Mouse (Mus musculus) adrenal gland, postnatal 4 days (tissue): ENCODE measurements around the gene Plekhh2. TPM values are rescaled to one million over a fixed set of nuclear protein-coding genes. Genes with fewer than 3 reads are reported as not detected.

Experiments used
- total RNA-seq, 2 experiments: library from RNA; stranded (reverse); gene quantifications; 2 replicates each; pipeline ENCODE4 v1.2.3; 2021

The Plekhh2 gene
- total RNA-seq, 2 experiments from 2014 or later: 12.0 to 13.7 TPM

Other genes starting within 250 kb of the Plekhh2 start
- gene Thada, start 45.7 kb upstream of the Plekhh2 start, total RNA-seq: 10 to 100 TPM; 18.2 to 20.7 TPM
- 10 to 100 TPM; 23.2 to 28.2 TPM for gene Dync2li1, start 114.6 kb downstream of the Plekhh2 start, total RNA-seq
- gene Abcg8, start 164.4 kb downstream of the Plekhh2 start, total RNA-seq: 1 to 10 TPM in 1 of 2 experiments, under 1 TPM in 1; 0.25 to 4.5 TPM
- gene Abcg5, start 171.1 kb downstream of the Plekhh2 start, total RNA-seq: 1 to 10 TPM in 1 of 2 experiments, under 1 TPM in 1; 0.64 to 4.5 TPM